Mouse (Mus musculus): ENCODE measurements at regions not wholly inside any gene's neighbourhood (a gene's known extent, or its start where the extent isn't known, plus 50 kb on each side); places are given as distances from the start of the nearest gene placed in this dataset.

DNA sequence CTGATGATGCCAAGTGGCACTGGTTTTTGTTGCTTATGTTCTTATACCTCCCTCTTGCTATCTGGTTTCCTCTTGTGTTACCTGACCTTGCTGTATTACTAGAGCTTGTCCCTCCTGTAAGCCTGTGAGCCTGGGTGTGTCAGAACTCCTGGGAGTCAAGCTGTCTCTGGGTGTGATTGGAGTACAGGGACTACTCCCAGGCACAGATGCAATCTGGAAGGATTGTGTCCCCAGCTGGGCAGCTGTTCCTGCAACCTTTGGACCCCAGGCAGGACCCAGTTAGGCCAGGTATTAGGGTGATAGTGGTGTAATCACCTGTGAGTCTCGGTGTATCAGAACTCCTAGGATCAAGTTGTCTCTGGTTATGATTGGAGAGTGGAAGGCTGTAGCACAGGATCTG, 97.4 kb upstream of the Dock11 start:
- DNase-seq, result no peak

DNA sequence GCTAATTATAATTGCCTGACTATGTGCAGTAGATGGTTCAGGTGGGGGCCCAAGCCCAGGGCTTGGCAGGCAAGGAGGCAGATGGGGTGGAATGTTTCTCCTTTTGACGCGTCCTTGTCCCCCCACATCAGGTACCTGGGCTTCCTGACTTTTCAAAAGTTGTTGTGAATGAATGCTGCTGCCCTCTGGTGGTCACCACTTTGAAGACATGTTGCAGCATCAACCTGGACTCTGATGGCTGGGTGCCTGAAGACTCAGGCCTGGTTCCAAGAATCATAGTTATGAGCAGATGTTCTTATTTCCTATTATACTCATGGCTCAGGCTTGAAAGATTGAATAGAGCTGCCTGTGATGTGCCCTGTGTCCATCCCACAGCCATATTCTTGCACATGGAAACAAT, 75.4 kb upstream of the Dock11 start:
- peak in 1 of 2 experiments; percentile 7 for DNase-seq

DNA sequence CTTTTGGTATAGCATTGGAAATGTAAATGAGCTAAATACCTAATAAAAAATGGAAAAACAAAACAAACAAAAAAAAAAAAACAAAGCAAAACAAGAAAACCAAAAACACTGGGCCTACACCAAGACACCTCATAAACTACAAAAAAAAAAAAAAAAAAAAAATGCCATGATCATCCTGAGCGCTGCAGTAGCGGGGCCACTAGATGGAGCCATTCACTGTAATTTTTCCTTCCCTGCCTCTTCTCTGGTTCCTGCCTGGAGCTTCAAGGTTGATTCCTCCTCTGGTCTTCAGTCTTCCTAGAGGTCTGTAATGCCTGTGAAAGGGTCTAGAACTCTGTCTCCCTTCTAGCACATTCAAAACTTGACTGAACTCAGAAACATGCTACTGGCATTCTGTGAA, 54.2 kb upstream of the Dock11 start:
- peak; percentile 3 to 12 for DNase-seq

DNA sequence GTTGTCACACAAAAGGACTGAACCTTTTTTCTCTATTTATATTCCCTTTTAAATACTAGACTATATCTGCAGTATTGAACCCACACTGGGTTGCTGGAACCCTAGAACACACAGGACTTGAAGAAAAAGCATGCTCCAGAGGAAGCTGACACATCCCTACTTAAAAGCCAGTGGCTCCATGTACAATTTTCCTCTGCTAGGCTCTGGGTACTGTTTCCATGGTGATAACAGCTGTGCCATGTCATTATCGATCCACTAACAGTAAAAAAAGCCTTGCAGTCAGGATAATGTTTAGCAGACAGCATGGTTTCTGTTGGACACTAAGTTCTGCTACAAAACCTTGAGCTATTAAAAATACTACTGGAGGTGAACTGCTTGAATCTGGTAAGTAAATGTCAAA, 50.6 kb upstream of the Dock11 start:
- DNase-seq, result no peak
